Mouse (Mus musculus): ENCODE measurements around the gene Dennd6b.

Gene Dennd6b

DNA sequence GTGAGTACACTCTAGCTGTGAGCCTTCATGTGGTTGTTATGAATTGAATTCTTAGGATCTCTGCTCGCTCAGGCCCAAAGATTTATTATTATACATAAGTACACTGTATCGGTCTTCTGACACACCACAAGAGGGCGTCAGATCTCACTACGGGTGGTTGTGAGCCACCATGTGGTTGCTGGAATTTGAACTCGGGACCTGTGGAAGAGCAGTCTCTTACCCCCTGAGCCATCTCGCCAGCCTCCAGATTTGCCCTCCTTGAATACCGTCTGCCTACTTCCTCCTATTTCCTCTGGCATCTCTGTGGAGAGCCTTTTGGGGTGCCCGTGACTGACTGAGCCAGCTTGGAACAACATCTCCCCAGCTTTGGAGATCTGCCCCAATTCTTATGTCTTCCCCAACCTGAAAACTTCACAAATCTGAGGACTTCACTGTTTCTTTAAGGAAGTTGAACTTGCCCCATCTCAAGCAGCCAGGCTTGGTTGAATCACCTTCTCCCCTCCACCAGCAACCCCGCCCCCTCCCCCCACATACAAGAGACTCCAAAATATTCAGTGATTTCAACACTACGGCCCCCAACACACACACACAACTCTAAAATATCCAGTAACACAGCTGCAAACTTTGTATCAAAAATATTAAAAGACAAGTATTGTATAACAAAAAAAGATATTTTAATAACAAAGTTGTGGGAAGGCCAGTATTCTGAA lies 14.6 kb downstream of the Dennd6b start:
- no peak for DNase-seq (ENCODE audit: low read depth, low spot score)

DNA sequence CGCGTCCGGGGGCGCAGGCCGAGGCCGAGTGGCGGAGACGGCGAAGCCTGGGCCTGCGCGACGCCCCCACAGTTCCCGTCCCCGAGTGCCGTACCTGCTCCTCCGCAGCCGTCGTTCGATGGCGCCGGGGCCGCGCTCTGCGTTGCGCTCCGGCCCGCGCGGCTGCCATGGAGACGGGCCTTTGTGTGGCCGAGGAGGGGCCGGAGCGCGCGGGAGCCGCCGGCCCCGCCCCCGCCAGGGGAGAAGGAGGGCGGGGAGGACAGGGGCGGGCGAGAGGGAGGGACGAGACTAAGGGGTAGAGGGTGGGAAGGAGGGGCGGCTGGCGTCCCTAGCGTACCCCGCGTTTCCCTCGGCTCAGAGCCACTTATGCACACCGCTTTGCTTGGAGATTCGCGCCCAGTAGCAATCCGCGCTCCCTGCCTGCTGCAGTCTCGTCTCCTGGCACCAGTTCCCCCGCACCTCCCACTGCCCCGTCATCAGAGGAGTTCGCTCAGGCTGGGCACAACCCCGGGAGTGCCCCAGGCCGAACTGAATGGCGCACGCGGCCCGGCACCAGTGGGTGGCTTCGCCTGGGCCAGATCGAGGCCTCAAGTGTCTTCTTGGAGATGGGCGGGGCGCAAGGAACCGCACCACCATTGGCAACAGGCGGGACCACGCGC lies 15.6 kb downstream of the Dennd6b start, which contains the start of gene Plxnb2:
Gene Plxnb2 (minus strand): TSS at position 218 of the 659 bp plus-strand sequence.
- no peak for DNase-seq (ENCODE audit: low read depth, low spot score)

DNA sequence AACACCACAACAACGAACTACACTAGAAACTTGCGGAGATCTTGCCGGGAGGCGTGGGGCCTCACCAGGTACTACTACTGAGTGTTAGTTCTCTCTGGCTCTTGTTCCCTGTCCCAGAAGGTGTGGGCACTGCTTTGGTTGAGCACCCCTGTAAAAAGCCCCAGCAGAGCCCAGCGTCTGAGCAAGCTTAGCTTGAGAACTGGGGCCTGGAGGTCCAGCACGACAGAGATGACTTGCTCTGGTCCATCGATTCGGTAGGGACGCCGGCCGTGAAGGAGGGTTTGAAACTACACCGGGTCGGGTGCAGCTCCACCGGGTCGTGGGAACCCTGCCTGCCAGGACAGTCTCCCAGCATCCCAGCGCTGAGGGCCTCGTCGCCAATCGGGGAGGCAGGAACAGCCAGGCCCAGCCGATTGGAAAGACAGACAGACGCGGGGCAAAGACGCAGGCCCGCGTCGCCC lies 16.2 kb downstream of the Dennd6b start:
- DNase-seq (ENCODE audit: low read depth, low spot score) = no peak

DNA sequence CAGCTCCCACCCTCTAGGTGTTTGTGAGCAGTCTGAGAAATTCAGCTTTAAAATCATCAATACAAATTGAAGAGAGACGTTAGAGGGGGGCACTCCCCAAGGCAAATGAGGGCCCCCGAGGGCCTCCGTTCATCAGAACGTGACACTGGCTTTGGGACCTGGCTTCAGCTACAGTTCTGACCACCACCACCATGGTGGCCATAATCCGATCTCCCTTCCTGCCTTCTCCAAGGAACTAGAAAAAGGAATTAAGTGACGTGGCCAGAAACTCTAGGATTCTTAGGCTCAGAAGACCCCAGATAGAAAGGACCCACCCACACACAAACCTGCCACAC lies 16.7 kb downstream of the Dennd6b start:
- no peak for DNase-seq (ENCODE audit: low read depth, low spot score)

DNA sequence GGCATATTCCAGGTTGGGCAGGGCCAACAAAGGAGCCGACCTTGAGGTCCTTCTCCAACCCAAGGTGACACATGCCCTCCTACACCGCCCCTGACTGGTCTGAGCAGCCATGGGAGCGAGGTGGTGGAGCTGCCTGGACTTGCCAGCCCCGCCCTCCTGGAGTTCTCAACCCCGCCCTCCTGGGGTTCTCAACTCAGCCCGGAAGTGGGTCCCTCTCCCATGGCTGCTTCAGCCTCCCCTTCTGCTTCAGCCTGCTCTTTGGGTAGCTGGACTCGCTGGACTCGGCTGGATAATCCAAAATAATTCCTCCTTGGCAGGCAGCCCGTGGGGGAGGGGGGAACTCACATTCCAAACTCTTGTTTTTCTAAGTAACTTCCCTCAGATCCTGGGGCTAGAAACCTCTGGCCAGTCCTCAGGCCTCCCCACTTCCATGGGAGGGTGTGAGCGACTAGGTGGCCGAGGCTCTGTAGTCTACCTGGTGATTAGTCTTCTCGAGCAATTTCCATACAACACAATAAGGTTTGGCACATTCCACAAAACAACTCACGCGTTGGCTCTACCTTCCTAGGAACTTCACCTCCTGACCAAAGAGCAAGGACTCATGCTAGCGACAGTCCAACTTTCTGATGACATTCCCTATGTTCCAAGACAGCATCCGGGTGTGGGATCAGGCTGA lies 17.2 kb downstream of the Dennd6b start:
- DNase-seq (ENCODE audit: low read depth, low spot score) = no peak

DNA sequence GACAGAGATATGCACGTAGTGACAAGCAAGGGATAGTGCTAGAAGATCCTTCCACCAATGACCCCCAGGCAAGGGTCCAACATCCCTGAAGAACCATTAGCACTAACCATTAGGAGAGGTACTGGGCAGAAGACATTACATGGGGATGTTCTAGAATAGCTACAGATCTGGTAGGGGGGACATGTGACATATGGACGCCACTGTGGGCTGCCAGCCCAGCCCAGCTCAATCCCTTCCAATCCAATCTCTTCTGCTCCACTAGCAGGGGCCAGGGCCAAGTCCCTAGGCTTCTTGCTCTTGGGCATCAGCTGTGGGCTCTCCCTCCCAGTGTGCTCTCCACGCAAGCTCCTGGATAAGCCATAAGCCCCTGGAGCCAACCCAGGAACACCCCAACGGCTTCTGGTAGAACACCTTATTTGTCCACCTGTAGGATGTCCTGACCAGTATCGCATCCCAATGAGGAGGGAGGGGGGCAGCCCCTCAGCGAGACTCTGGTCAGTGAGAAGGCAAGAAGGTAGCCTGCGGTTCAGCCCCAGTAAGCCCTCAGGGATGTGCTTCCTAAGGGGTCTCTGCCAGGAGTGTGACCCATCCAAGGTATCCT lies 17.9 kb downstream of the Dennd6b start:
- no peak for DNase-seq (ENCODE audit: low read depth, low spot score)

DNA sequence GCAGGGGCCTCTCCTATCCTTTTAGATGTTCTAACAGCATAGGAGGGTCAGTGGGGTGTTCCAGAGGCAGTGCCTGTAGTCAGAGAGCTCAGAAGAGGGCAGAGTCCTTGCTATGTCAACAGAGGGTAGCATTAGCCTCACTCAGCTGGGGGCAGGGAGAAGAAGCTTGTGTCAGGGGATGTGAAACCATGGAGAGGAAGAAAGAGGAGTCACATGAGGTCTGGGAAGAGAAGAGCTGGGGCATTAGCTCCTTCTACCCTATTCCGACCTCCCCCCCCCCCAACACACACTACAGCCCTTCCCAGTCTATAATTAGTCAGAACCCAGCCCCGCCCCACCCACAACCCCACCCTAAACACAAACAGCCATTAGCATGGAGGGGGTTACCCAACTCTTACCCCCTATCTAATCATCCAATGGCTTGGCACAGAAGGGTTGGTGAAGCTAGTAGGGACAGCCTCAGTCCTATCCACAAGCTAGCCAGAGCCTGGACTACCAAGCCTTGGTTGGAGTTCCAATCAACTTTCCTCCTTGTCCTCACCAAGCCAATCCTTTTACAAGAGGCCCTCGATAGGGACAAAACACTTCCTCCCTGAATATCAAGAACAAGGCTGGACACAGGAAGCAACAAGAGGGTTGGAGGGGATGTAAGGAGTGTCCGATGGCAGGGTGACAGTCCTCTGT lies 18.6 kb downstream of the Dennd6b start:
- no peak for DNase-seq (ENCODE audit: low read depth, low spot score)

DNA sequence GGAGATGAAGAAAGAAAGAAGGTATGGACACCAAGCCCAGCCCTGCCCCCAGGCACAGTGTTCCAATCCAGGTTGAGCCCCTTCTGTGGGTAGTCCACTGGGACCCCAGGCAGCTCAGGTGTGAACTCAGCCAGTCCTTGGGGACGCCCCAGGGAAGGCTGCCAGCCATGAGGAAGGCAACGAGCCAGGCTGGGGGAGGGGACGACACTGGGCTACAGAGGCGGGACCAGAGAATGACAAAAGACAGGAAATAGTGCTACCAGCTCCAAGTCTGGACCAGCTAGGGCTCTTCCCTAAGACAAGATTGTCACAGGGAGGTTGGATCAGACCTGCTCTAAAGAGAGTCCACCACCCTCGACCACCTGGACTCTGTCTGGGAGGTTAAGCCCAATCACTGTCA lies 19.2 kb downstream of the Dennd6b start:
- no peak for DNase-seq (ENCODE audit: low read depth, low spot score)

DNA sequence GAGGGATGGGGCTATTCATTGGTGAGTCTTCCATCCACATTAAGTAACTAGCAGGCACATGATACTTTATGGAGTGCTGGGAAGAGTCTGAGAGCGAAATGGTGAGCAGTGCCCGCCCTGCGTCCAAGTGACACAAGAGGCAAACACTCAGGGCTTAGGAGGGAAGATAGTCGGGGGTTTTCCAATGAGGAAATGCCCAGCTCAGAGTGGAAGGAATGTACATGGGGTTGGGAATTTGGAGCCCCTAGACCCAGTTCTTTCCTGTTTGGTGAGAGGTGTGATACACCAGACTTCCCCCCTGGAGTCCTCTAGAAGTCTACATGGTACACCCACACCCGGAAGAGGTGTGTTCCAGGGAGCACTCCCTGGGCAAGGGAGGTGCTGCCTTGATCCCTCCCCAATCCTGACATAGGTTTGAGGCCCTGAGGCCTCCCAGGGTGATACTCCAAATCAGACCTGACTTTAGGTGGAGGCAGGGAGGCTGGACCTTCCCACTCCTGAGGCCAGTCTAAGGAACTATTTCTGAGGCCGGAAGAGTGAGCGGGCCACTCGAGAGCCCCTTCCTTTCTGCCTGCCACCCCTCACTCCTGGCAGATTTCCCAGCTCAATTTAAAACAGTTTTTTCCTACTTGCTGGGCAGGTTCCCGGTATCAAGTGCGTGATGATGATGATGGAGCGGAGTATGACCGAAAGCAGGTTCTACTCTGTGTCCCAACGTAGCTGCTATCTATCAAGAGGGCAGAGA lies 20.7 kb downstream of the Dennd6b start:
- no peak for DNase-seq (ENCODE audit: low read depth, low spot score)

DNA sequence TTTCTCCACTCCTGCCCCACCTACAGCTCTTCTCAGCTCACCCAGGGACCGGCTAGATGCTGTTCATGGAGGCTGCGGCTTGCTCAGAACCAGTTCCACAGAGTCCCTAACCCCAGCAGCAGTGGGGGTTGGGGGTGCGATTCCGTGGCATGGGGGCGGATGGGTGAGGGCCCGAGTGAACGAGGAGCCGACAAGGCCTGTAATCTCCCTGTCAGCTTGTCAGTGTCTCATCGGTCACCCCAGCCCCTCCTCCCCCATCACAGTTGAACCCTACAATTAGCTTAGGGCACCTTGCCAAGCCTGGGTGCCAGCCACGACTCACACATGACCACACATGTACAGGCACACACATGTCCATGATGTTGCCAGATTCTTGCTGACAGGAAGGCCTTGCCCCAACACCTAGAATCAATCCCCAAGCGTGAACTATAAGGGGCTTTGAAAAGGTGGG lies 21.4 kb downstream of the Dennd6b start:
- no peak for DNase-seq (ENCODE audit: low read depth, low spot score)

DNA sequence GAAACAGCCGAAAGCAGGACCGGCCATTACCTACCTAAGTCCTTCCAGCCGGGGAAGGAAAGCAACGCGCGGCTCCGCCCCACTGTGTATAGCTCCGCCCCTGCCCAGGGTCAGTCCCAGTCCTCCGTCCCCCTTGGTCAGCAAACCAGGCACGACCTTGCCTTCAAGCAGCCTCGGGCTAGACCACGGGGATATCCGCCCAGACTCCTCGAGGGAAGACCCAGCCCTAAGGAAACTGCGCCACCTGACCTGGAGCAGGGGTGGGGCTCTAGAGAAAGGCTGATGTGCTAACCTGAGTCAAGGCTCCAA lies 22.4 kb downstream of the Dennd6b start:
- no peak for DNase-seq (ENCODE audit: low read depth, low spot score)

DNA sequence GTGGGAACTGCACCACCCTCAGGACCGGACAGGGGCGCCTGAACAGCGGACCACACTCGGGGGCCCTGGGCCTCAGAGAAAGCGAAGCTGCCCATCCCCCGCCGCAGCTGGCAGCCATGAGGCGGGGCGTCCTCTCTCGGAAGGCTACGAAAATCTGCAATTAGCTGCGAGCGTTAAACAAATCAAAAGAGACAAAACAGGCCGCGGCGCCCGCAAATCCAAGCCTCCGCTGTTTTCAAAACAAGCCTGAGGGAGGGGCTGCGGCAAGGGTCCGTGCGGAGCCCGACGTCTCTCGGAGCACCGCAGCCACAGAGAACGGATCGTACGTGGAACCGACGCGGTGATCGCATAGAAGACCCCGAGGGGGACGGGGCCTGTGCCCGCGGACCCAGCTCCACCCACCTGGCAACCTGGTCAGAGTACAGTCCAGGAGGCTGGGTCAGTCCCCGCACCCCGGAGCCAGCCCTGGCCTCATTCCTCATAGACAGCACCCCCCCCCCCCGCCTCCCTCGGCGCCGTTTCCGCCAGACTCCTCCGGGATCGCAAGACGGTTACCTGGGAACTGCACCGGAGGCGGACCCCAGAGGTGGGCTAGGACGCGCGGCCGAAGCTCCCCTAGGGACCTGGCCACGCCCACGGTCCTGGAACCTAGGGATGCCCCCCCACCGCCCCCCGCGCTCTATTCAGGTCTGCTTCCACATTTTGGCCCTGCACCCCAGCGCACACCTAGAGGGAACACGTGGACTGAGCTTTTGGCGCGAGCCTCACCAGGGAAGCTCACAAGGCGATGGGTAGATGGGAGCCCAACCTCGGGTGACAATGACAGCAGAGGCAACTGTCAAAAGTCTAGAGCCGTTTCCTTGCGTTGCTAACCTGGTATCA lies 23.0 kb downstream of the Dennd6b start:
- no peak for DNase-seq (ENCODE audit: low read depth, low spot score)

DNA sequence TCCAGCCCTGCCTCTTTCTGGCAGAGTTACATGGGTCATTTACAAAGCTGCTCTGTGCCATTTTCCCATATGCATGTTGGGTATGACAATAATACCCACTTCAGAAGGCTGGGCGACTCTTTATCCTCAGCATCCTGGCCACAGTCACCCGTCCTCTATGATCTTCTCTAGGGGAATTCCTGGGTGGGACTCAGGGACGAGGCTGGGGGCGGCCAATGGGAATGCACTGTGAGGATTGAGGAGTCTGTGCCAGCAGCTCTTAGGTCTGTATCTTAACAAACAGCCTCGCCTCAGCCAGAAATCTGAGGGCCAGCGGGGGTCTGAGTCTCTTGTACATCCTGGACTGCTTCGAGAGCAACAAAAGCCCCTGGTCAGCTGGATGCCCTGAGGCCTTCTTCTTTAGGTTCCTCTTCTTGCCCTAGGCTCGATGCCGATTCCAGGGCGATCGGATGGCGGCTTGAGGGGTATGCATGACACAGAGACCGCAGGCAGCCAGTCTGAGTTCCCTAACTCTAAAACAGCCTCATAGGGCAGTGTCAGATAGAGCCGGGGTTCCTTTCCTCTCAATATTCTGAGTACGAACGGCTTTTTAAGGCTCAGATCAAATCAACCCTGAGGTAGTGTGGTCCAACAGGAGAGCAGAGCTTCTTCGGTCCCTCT lies 23.9 kb downstream of the Dennd6b start:
- no peak for DNase-seq (ENCODE audit: low read depth, low spot score)

DNA sequence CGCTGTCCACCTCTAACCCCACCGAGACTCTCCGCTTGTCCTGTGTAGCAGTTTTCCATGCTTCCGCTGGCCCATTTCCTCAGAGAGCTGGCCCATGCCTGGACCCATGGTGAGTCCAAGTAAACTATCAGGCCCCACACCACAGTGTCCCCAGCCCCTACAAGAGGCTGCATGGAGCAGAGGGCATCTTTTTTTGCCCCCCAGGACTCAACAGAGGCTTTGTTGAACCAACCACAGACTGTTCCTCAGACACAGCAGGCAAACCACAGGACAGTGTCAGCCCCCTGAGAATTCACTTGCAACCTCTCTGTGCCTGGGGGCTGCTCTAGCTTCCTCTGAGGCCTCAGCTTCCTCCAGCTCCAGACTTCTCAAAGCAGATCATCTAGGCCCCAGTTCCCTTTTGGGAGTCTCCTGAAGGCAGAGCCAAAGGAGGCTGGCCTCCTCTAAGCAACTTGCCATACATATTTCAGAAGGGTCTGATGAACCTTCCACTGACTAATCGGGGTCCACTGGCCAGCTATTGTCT lies 24.7 kb downstream of the Dennd6b start:
- DNase-seq (ENCODE audit: low read depth, low spot score) = no peak

DNA sequence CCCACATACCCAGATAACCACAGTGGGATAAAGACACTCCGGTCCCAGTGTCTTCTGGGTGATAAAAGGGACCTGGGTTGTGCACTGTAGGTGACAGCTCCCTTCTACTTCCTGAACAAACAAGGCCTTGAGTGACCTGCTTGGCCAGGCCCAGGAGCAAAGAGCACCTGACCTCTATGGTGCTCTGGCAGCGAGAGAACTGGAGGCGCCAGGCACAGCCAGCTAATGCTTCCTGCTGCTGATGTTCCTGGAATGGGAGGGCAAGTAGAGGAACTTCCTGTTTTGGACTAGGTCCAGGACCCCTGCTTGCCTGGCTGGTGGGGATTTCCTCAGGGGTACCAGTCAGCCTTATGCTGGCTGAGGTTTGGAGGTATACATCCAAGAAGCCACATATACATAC lies 26.2 kb downstream of the Dennd6b start:
- no peak for DNase-seq (ENCODE audit: low read depth, low spot score)

DNA sequence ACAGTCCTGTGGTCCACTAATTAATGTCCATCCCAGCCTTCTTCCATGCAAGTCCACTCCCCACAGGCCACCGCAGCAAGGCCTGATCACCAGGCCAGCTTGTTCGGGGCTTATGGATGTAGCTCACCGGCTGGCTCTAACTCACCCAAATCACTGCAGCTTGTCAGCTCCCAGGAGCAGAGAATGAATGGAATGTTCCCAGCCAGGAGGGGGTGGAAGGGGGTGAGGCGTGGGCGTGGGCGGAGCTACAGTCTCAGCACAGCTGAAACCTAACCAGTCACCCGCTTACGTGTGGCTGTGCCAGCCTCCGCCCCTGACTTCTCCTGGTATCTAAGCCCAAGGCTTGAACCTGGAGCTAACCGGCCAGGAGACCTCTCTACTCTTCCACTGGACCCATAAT lies 26.9 kb downstream of the Dennd6b start:
- DNase-seq (ENCODE audit: low read depth, low spot score) = no peak

DNA sequence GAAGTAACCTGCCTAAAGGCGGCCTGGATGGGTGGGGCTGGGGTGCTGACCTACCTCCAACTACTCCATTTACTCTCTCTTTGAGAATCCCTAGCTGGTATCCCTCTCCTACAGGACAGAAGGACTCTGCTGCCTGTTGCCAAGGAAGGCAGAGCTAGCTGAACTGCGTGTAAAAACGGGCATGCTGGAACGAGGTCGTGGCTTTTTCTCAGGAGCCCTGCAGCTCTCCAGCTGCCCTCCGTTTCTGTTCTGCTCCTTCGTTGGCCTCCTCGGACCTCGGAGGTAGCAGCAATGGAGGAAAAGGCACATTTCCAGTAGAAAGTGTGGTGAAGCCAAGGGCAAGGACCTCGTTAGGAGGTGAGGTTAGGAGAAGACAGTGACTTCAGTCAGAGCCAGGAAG lies 27.4 kb downstream of the Dennd6b start:
- DNase-seq (ENCODE audit: low read depth, low spot score) = no peak

DNA sequence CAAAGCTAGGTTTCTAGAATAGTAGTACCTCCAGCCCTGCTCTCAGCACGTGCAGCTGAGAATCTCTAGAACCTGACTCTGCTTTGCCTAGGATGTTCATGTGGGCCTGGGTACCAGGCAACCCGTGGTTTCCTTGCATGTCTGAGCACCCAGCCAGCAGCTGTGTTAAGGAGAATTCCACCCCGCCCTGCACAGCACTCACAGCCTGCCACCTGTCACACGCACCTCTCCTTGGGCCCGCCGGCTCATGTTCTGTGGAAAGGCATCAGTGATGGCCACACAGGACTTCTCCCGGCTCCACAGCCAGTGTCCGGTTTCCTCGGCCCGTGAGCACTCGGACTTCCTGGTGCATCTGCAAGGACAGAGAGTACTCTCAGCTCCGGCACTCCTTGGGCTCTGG lies 30.8 kb downstream of the Dennd6b start:
- no peak for DNase-seq (ENCODE audit: low read depth, low spot score)

DNA sequence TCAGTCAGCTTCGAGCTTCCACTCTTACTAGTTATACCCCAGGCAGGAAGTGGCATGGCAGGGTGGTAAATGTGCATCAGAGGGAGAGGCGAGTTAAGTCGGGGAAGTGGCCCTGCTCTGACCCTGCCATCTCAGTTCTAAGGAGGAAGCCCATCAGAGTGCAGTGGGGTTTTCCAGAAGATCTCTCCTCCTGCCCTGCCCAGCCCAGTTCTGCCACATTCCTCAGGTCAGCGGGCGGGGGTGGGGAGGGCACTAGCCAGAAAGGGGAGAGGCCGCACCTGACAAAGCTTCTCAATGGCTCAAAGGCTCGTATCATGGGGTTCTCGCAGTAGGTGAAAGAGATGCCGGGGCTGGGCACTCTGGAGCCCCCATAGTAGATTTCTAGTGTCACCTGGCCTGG lies 34.9 kb downstream of the Dennd6b start:
- DNase-seq (ENCODE audit: low read depth, low spot score) = no peak

DNA sequence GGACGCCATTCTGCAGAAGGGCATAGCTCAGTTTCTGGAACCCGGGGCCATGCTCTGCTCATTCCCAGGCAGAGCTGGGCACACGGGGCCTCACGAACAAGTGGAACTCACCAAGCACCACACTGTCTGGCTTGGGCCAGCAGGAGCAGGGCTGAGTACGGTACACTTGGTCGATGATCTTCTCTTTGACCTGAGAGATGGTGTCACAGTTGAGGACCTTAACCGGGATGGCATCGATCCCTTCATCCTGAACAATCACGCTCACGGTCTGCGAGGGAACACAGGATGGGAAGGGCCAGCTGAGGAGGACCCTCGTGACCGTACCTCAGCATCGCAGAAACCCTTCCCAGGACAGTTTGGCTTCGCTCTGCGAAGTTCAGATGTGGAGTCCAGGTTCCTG lies 37.8 kb downstream of the Dennd6b start:
- DNase-seq (ENCODE audit: low read depth, low spot score) = no peak
